Mouse (Mus musculus) kidney, adult 2 months (tissue): ENCODE data around the gene Got1.

ENCODE experiments used
- CTCF ChIP-seq: fragments of 200-500 bp; conservative IDR thresholded peaks from 2 replicates; pipeline ENCODE4 v1.5.1; 2011; ENCODE audit warnings: low read depth, mild to moderate bottlenecking, control low read depth, low read length, moderate library complexity, mixed read lengths; ENCODE audit not compliant: insufficient read depth, insufficient read length
- POLR2A ChIP-seq: fragments of 200-500 bp; IDR thresholded peaks from one replicate; pipeline ENCODE4 v1.6.1; 2011; ENCODE audit warnings: low read depth, low read length, control low read depth

GRCm38 (mm10) chr19:43469333-43469732 lies 55.1 kb downstream of the Got1 start:
- no peak for TF ChIP-seq CTCF
- no peak for TF ChIP-seq POLR2A
